Mouse (Mus musculus) E14TG2a.4 (cell line): ENCODE data around the gene Ccer1.

Experiments
- CTCF ChIP-seq: conservative IDR thresholded peaks from 2 replicates; pipeline ENCODE4 v1.5.1; 2014; ENCODE audit warnings: low read length
- POU5F1 ChIP-seq: IDR thresholded peaks from 2 replicates; pipeline ENCODE4 v1.6.1; 2014; ENCODE audit warnings: low read length, borderline replicate concordance

DNA sequence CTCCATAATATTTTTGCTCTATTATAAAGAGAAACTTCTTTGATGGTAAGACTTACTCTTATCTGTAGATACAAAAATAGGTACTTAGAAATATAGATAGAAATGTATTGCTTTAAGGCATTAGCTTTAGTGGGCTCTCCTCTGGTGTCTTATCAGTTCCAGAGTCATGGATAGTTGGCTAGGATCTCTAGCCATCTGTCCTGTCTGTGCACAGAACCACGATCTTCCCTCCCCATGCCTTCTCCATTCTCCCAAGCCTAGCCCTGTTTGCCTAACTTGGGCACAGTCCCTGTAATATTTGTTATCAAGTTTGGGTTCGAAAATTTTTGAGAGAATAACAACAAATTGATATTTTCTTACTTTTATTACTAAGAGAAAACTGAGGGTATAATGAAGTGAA lies 19.6 kb upstream of the Ccer1 start:
- TF ChIP-seq CTCF (no peak), POU5F1 (no peak)
